ENCODE assay signal across 9 mouse cellular contexts in genomic region chr10:127480833-127481813, GRCm38 (mm10). TPM values are rescaled to one million over a fixed set of nuclear protein-coding genes. Genes with fewer than 3 reads are reported as not detected.
DNase-seq lines count a peak whose midpoint lies in the region; ATAC-seq and TF ChIP-seq lines count a peak whose summit lies in the region.
"Had no signal": no experiment of that assay in that cellular context is flagged by ENCODE, and none has a peak within 500 bp of the region (broad histone marks: within the 10 kb centered on the region; RNA-seq: fewer than 3 reads in every experiment).

No protein-coding gene starts in this region.

- H3K4me2 ChIP-seq in heart, embryonic 12.5 days: no peak overlapping the region
- H3K4me2 ChIP-seq: neural tube, embryonic 12.5 days had no signal

- H3K27ac ChIP-seq in heart, embryonic 12.5 days (ENCODE audit: poor library complexity, severe bottlenecking): no peak overlapping the region
- H3K27ac ChIP-seq in heart, adult 2 months: no peak overlapping the region
- peak overlapping the region; percentile 75 for H3K27ac ChIP-seq in layer of hippocampus, adult 2 months
- H3K27ac ChIP-seq: neural tube, embryonic 12.5 days had no signal

- no peak for ATAC-seq in heart, embryonic 12.5 days (ENCODE audit: insufficient number of reproducible peaks, low FRiP score)

- 85% methylated on average over 19 of the region's 19 CpGs for WGBS in heart, embryonic 12.5 days
- 67% methylated on average over 19 of the region's 19 CpGs for WGBS in heart, adult 2 months

- no peaks in the 10 kb centered on the region for H3K4me1 ChIP-seq in heart, embryonic 12.5 days (replicated peaks)
- no peaks in the 10 kb centered on the region for H3K4me1 ChIP-seq in heart, adult 2 months (ENCODE audit: control insufficient read depth, insufficient read depth, low read length)
- H3K4me1 ChIP-seq: neural tube, embryonic 12.5 days had no signal

- H3K36me3 ChIP-seq in heart, embryonic 12.5 days: peaks cover 74% of the 10 kb centered on the region
- H3K36me3 ChIP-seq in heart, adult 2 months (ENCODE audit: control insufficient read depth, insufficient read depth, low read length): no peaks in the 10 kb centered on the region

- no peak overlapping the region for H3K9ac ChIP-seq in heart, embryonic 12.5 days
- no peak overlapping the region for H3K9ac ChIP-seq in heart, adult 2 months (ENCODE audit: low read depth, low read length)
- H3K9ac ChIP-seq: neural tube, embryonic 12.5 days had no signal

- H3K9me3 ChIP-seq in heart, embryonic 12.5 days (replicated peaks): no peaks in the 10 kb centered on the region
- H3K9me3 ChIP-seq: neural tube, embryonic 12.5 days had no signal

- H3K4me3 ChIP-seq in heart, embryonic 12.5 days: no peak overlapping the region
- no peak overlapping the region for H3K4me3 ChIP-seq in heart, adult 2 months
- peak overlapping the region; percentile 13; the same call in 1 of the 2 replicates for H3K4me3 ChIP-seq in layer of hippocampus, adult 2 months
- H3K4me3 ChIP-seq: neural tube, embryonic 12.5 days had no signal

- TF ChIP-seq POLR2A in heart, adult 2 months (IDR thresholded peaks at IDR 0.05; ENCODE audit: insufficient read depth, low read depth, low read length): no peak

- intact Hi-C loops in heart, adult 2 months (cut with DNase I): no loop called here

- no peak for TF ChIP-seq EP300 in heart, adult 2 months (IDR thresholded peaks at IDR 0.05; ENCODE audit: insufficient read depth, low read depth, low read length)

- peak; percentile 97 for DNase-seq in heart, adult 11 months
- peak; percentile 70 for DNase-seq in adipocyte (ENCODE audit: low spot score)
- peak; percentile 50 to 72 for DNase-seq in heart, adult 2 months
- DNase-seq in layer of hippocampus, adult 2 months (ENCODE audit: low spot score in 2 of 2): peak; percentile 64 to 74
- DNase-seq in lung, postnatal 14 days: peak; percentile 55
- DNase-seq in embryo, embryonic 11 days: no peak
- DNase-seq in thymus, postnatal 10 days (ENCODE audit: low spot score in 2 of 2): no peak

- no peaks in the 10 kb centered on the region for H3K27me3 ChIP-seq in heart, embryonic 12.5 days (replicated peaks)
- H3K27me3 ChIP-seq in heart, adult 2 months (ENCODE audit: control insufficient read depth, insufficient read depth, low read length): no peaks in the 10 kb centered on the region
- H3K27me3 ChIP-seq: neural tube, embryonic 12.5 days had no signal

- TF ChIP-seq CTCF in heart, adult 2 months (IDR thresholded peaks at IDR 0.05): 0 out of 2 replicates have a peak, but pooled peaks have one; percentile 8
- peak; percentile 55 for TF ChIP-seq CTCF in layer of hippocampus, adult 2 months (conservative IDR thresholded peaks at IDR 0.05)

- H3K79me2 ChIP-seq in heart, adult 2 months (replicated peaks; ENCODE audit: control insufficient read depth, insufficient read depth, low read length): no peaks in the 10 kb centered on the region

RNA-seq across cellular contexts. Expression of gene Stac3, which starts 20.4 kb away (rescaled TPM):
- polyA plus RNA-seq in heart, embryonic 12.5 days (2016; fragmentation: Nextera tagmentation; extraction: Ambion mirVana): 0.50 and 1.1 TPM in 2 replicates
- total RNA-seq in heart, adult 2 months (2021): 1 to 10 TPM in 1 of 2 experiments, under 1 TPM in 1; 0.21 to 1.2 TPM
- 0.86 and 1.7 TPM in 2 replicates for polyA plus RNA-seq in heart, adult 2 months (2012; rRNA removed)
- total RNA-seq in layer of hippocampus, adult 2 months (2021): 1 to 10 TPM; 2.4 to 8.1 TPM

RNA-seq across cellular contexts. Expression of gene Ndufa4l2, which starts 33.6 kb away (rescaled TPM):
- polyA plus RNA-seq in heart, embryonic 12.5 days (2016; fragmentation: Nextera tagmentation; extraction: Ambion mirVana): 19.5 and 24.4 TPM in 2 replicates
- total RNA-seq in heart, adult 2 months (2021): 10 to 100 TPM; 20.1 to 27.9 TPM
- 45.1 and 64.4 TPM in 2 replicates for polyA plus RNA-seq in heart, adult 2 months (2012; rRNA removed)
- 1 to 10 TPM; 3.5 to 3.7 TPM for total RNA-seq in layer of hippocampus, adult 2 months (2021)

RNA-seq across cellular contexts. Expression of gene Shmt2, which starts 41.1 kb away (rescaled TPM):
- 80.4 and 83.8 TPM in 2 replicates for polyA plus RNA-seq in heart, embryonic 12.5 days (2016; fragmentation: Nextera tagmentation; extraction: Ambion mirVana)
- 10 to 100 TPM; 42.6 to 43.4 TPM for total RNA-seq in heart, adult 2 months (2021)
- 60.9 and 67.0 TPM in 2 replicates for polyA plus RNA-seq in heart, adult 2 months (2012; rRNA removed)
- total RNA-seq in layer of hippocampus, adult 2 months (2021): 10 to 100 TPM; 25.4 to 27.6 TPM

RNA-seq across cellular contexts. Expression of gene Nxph4, which starts 53.2 kb away (rescaled TPM):
- polyA plus RNA-seq in heart, embryonic 12.5 days (2016; fragmentation: Nextera tagmentation; extraction: Ambion mirVana): 0.33 and 0.65 TPM in 2 replicates
- under 1 TPM; 0.34 to 0.68 TPM for total RNA-seq in heart, adult 2 months (2021)
- 0.39 and 0.41 TPM in 2 replicates for polyA plus RNA-seq in heart, adult 2 months (2012; rRNA removed)
- total RNA-seq in layer of hippocampus, adult 2 months (2021): 1 to 10 TPM; 1.2 to 1.6 TPM

Comparison
In these comparisons a context has a peak if more than half of its experiments do, and no peak if none do; other contexts are left out.
1. DNase-seq: peak in heart, adult 11 months (single experiment), adipocyte (single experiment), heart, adult 2 months (2 of 2), layer of hippocampus, adult 2 months (2 of 2) and lung, postnatal 14 days (single experiment); none in embryo, embryonic 11 days (single experiment) and thymus, postnatal 10 days (0 of 2).
2. RNA of gene Ndufa4l2, which starts 33.6 kb away (total RNA-seq): 20.1 to 27.9 TPM in heart, adult 2 months; 3.5 to 3.7 TPM in layer of hippocampus, adult 2 months; every median in the first group is over 4 times any median in the second.